ENCODE assay signal across 21 mouse cellular contexts in the genomic region with DNA sequence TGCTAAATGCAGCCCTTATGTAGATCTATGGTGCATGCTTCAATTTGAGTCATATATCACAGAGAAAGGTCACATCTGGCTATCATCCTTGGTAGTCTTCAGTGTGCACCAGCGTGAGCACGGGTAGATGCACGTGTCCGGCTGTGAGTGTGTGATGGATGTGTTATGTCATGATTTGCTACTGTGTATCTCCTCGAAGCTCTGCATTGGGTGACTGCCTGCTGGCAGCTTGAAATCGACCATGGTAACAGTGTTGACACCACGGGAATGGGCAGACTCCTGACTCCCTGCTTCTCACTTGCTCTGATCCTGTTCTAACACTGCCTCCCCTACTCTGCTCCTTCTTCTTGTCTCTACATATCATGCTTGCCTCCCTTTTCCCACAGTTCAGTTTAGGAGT.
DNase-seq lines count a peak whose midpoint lies in the region; ATAC-seq and TF ChIP-seq lines count a peak whose summit lies in the region.
"Had no signal": no experiment of that assay in that cellular context is flagged by ENCODE, and none has a peak within 500 bp of the region (broad histone marks: within the 10 kb centered on the region; RNA-seq: fewer than 3 reads in every experiment).

No protein-coding gene starts in this region.

- no peaks in the 10 kb centered on the region for H3K36me3 ChIP-seq in stomach, embryonic 15.5 days
- H3K36me3 ChIP-seq in stomach, postnatal 0 days (ENCODE audit: control insufficient read depth, insufficient read depth, low read length) = no peaks in the 10 kb centered on the region
- H3K36me3 ChIP-seq: embryonic facial prominence, embryonic 13.5 days; embryonic facial prominence, embryonic 15.5 days; forebrain, embryonic 10.5 days; forebrain, embryonic 12.5 days had no signal

- WGBS in stomach, embryonic 15.5 days = 76% methylated on average over 7 of the region's 7 CpGs
- WGBS in stomach, postnatal 0 days = 56% methylated on average over 7 of the region's 7 CpGs

- peak; percentile 8 to 21 for DNase-seq in heart, postnatal 10 days
- no peak for DNase-seq in heart, postnatal 36 days
- no peak for DNase-seq in stomach, postnatal 0 days (ENCODE audit: low spot score)
- DNase-seq: adrenal gland, adult 2 months; adrenal gland, postnatal 10 days; adrenal gland, postnatal 25 days; cerebellum, adult 11 months; cerebellum, adult 18-20 months; cerebellum, adult 8-10 months; cerebellum, adult 9-11 months; cerebellum, postnatal 14 days; cerebellum, postnatal 36 days; embryo, embryonic 11 days had no signal

- no peaks in the 10 kb centered on the region for H3K27me3 ChIP-seq in stomach, embryonic 15.5 days (replicated peaks)
- H3K27me3 ChIP-seq in stomach, postnatal 0 days (ENCODE audit: control insufficient read depth, insufficient read depth, low read length) = no peaks in the 10 kb centered on the region
- H3K27me3 ChIP-seq: embryonic facial prominence, embryonic 13.5 days; embryonic facial prominence, embryonic 15.5 days had no signal

- H3K4me1 ChIP-seq in stomach, embryonic 15.5 days = 0 out of 2 replicates have a peak, but pooled peaks cover 4% of the 10 kb centered on the region
- no peaks in the 10 kb centered on the region for H3K4me1 ChIP-seq in stomach, postnatal 0 days (replicated peaks; ENCODE audit: control insufficient read depth, insufficient read depth)
- H3K4me1 ChIP-seq: embryonic facial prominence, embryonic 13.5 days; forebrain, embryonic 12.5 days had no signal

- TF ChIP-seq EP300 in stomach, postnatal 0 days (optimal IDR thresholded peaks at IDR 0.05) = no peak

- H3K4me3 ChIP-seq in stomach, embryonic 15.5 days (replicated peaks) = no peak overlapping the region
- H3K4me3 ChIP-seq in stomach, postnatal 0 days (ENCODE audit: low read depth, low read length) = no peak overlapping the region
- H3K4me3 ChIP-seq: embryonic facial prominence, embryonic 13.5 days; embryonic facial prominence, embryonic 15.5 days; erythroblast, embryonic 14.5 days; forebrain, embryonic 10.5 days; forebrain, embryonic 12.5 days had no signal

- intact Hi-C loops in heart, postnatal 10 days (cut with DNase I) = no loop called here
- intact Hi-C loops in heart, postnatal 36 days (cut with DNase I) = no loop called here

- 0 out of 2 replicates have a peak overlapping the region, but pooled peaks have one; percentile 9 for H3K27ac ChIP-seq in stomach, embryonic 15.5 days
- no peak overlapping the region for H3K27ac ChIP-seq in stomach, postnatal 0 days (replicated peaks)
- H3K27ac ChIP-seq: embryonic facial prominence, embryonic 13.5 days; embryonic facial prominence, embryonic 15.5 days; forebrain, embryonic 10.5 days; forebrain, embryonic 12.5 days had no signal

- H3K9ac ChIP-seq in stomach, embryonic 15.5 days = no peak overlapping the region
- H3K9ac ChIP-seq in stomach, postnatal 0 days (ENCODE audit: low read length) = no peak overlapping the region
- H3K9ac ChIP-seq: embryonic facial prominence, embryonic 13.5 days; embryonic facial prominence, embryonic 15.5 days; forebrain, embryonic 12.5 days had no signal

- no peaks in the 10 kb centered on the region for H3K9me3 ChIP-seq in stomach, embryonic 15.5 days
- no peaks in the 10 kb centered on the region for H3K9me3 ChIP-seq in stomach, postnatal 0 days (ENCODE audit: control insufficient read depth, low read length)
- H3K9me3 ChIP-seq: embryonic facial prominence, embryonic 13.5 days; embryonic facial prominence, embryonic 15.5 days; forebrain, embryonic 10.5 days; forebrain, embryonic 12.5 days had no signal

- no peak for TF ChIP-seq CTCF in stomach, postnatal 0 days (IDR thresholded peaks at IDR 0.05; ENCODE audit: low read depth)

- no peak for ATAC-seq in stomach, embryonic 15.5 days (ENCODE audit: insufficient read depth, low FRiP score, low read depth)
- no peak for ATAC-seq in stomach, postnatal 0 days (ENCODE audit: low FRiP score, low TSS enrichment)
- ATAC-seq: forebrain, embryonic 14.5 days; forebrain, embryonic 16.5 days had no signal

- no peak overlapping the region for H3K4me2 ChIP-seq in stomach, embryonic 15.5 days
- H3K4me2 ChIP-seq in stomach, postnatal 0 days (replicated peaks; ENCODE audit: low read depth) = no peak overlapping the region
- H3K4me2 ChIP-seq: embryonic facial prominence, embryonic 13.5 days; embryonic facial prominence, embryonic 15.5 days; forebrain, embryonic 12.5 days had no signal

Comparison
In these comparisons a context has a peak if more than half of its experiments do, and no peak if none do; other contexts are left out.
1. DNase-seq: peak in heart, postnatal 10 days (2 of 2); none in heart, postnatal 36 days (0 of 2) and stomach, postnatal 0 days (single experiment).